Mouse (Mus musculus) lung, postnatal 25 days (tissue): ENCODE data around the gene Sema3b.
"Not testable (repeated sequence)": the region's sequence is repeated elsewhere in the genome, so short reads cannot be mapped to it uniquely, and the experiment has no call there.

Experiments used
- DNase-seq: peaks from one replicate; pipeline ENCODE4 v3.0.0; 2022; ENCODE audit warnings: low spot score

The Sema3b gene

GRCm38 (mm10) chr9:107587833-107588639, 21.0 kb downstream of the Sema3b start:
- no peak for DNase-seq

DNA sequence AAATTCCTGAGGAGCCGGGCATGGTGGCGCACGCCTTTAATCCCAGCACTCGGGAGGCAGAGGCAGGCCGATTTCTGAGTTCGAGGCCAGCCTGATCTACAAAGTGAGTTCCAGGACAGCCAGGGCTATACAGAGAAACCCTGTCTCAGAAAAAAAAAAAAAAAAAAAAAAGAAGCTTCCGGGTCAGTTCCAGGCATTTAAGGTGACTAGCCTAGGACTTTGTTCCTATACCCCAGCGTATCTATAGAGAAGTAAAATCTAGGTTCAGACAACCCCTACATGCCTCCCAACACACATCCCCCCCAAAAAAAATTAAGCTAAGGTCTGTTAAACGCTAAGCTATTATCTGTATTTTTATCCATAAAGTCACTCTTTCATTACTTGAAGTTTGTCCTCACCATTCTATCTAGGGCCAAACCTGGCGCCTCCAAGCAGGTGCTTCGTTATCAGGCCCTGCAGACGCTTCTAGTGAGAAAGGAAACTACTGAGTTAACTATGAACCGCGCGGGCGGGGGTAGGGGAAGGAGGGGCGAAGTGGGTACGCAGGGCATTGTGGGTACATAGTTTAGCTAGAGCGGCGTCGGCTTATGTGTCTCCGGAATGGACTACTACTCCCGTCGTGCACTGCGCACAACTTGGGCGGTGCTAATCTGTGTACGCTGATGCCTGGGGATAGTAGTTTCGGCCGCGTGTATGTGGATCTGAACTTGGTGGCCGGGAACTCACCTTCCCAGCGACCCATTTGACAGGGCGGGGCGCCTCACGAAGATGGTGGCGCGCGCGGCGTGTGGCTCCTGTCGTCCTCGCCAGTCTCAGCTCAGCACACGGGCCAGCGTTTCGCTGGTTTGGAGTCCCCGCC, 21.8 kb downstream of the Sema3b start, which contains the start of gene Ifrd2:
Ifrd2 (plus strand) TSS at position 669 of the 859 bp plus-strand sequence.
- peak; percentile 99 for DNase-seq

DNA sequence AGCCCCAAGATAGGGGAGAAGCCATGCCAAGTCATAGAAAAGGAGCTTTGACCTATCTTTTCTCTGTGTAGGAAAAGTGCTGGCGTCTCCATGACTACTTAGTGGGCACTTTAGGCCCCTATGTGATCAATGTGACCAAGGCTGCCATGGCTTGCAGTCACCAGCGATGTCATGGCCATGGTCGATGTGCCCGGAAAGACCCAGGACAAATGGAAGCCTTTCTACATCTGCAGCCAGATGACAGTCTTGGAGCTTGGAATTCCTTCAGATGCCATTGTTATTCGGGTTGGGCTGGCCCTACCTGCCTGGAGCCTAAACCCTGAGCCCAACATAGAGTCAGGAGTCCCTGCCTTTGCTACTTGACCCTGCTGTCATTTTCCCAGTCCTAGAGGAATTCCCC, 22.5 kb downstream of the Sema3b start:
- DNase-seq, result no peak

GRCm38 (mm10) chr9:107583174-107583573, 25.9 kb downstream of the Sema3b start:
- DNase-seq, result no peak

DNA sequence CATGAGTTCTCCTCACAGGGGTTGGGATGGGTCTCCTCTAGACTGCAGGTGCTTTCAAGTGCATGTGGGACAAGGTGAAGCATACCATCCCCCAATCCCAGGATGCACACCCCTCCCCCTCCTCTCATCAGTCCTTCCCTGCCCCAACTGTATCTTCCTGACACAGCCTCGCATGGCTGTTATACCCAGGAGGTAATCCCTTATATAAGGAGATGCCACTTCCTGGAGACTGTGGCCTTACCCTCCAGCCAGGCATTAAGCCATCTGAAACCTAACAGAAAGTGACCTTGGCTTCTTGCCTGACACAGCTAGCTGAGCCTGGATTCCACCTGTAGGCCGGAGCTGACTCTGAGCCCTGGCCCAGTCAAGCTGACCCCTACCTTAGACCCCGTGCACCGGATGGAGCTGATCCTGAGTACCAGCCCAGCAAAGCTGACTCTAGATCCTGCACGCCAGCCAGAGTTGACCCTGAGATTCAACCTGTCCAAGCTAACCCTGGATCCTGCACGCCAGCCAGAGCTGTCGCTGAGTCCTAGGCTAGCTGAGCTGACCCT, 26.4 kb downstream of the Sema3b start:
- no peak for DNase-seq

- no peak for DNase-seq
Observed at GRCm38 (mm10) chr9:107581584-107581983, 27.4 kb downstream of the Sema3b start.

DNA sequence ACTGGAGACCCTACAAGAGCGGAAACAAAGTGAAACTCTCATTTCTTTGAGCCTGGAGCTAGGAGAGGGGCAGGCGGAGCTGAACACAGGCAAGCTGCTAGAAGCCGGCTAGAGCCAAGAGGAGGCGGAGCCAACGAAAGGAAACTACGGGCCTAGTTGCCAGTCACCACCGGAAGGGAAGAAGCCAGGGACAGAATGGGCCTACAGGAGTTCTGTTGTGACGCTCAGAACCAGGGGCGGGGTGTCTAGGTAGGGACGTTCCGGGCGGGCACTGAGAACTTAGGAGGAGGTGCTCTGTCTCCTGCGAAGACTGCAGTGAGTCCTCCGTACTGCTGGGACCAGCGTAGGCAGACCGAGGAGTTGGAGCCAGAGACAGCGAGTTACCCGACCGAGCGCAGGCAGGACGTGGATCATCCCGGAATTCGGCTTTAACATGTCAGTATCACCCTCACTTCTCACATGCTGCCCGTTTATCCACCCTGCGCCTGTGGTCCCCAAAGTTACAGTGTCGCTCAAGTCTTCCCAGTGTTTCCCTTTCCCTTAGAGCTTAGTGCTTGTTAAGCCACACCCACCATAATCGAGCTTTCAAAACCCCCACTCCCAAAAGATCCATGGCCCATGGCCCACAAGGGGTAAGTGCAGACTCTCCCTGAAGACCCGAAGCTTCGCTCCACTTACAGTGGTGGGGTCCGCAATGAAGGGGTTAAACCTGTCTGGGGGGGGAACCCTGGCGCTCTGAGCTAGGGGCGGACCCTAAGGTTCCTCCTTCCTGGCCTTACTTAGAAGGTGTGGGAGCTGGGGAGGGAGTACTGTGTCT, 28.3 kb downstream of the Sema3b start, which contains the start of gene Hyal3:
Hyal3 (plus strand) TSS at position 318 of the 817 bp plus-strand sequence.
- DNase-seq, result peak; percentile 96

DNA sequence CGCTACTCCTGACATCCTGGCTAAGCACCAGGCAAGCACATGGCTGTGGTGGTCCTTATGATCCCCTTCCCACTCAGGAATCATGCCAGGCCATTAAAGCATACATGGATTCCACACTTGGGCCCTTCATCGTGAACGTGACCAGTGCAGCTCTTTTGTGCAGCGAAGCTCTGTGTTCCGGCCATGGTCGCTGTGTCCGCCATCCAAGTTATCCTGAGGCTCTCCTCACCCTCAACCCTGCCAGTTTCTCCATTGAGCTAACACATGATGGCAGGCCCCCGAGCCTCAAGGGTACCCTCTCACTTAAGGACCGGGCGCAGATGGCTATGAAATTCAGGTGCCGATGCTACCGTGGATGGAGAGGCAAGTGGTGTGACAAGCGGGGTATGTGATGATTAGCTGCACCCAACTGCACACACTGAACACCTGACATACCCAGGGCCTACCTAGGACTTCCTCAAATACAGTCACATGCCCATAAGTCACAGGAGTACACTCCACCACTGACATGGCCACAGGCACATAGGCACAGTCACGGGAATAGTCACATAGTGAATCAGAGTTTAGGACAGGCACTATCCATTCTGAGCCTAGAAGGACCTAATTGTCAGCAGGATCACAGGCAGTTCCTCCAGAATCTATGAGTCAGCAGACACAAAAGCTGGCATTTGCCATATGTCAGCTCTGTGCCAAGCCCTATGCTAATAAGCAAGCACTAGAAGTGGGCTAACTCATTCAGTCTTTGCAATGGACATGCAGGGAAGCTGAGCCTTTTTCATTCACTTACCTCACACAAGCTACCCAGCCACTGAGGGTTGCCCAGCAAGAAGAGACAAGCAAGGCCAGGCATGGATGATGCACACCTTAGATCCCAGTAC, 29.8 kb downstream of the Sema3b start:
- no peak for DNase-seq

GRCm38 (mm10) chr9:107578587-107578986, 30.4 kb downstream of the Sema3b start, which contains the start of gene Naa80:
Gene Naa80, plus strand, starts transcription at chr9:107578887.
- no peak for DNase-seq

DNA sequence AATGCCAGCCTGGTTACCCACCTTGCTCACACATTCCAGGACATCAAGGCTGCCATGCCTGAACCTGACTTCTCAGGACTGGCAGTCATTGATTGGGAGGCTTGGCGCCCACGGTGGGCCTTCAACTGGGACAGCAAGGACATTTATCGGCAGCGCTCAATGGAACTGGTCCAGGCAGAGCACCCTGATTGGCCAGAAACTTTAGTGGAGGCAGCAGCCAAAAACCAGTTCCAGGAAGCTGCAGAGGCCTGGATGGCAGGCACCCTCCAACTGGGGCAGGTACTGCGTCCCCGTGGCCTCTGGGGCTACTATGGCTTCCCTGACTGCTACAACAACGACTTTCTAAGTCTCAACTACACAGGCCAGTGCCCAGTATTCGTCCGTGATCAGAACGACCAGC, 31.2 kb downstream of the Sema3b start:
- no peak for DNase-seq

DNA sequence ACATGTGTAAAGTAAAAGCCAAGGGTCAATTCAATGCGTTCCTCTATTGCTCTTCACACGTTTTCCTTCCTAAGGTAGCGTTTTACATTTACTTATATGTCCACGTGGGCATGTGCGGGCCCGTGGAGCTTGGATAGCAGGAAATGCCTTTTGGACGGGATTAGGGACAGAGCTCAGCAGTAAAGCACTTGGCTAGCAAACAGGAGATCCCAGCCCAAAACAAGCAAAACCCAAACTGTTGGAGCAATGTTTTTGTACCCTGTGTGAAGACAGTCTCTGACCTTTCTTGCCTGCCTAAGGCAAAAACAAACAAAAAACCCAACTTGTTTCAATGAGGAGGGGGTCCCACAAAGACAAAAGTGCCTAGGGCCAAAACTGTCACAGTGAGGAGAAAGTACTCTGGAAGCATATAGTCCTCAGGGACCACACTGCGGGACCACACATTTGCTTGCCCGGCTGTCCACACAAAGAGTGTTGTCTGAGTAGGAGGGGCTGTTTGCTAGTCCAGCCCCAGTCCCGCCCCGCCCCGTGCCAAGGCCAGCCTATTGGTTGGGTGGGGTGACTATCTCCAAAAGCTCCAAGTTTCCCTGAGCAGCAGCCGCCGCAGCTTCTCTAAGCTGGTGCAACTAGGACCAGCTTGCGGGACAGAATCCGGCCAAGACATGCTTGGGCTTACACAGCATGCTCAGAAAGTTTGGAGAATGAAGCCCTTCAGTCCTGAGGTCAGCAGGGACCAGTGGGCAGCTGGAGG, 32.5 kb downstream of the Sema3b start, which contains the start of gene Hyal1:
Hyal1 (plus strand) TSS at position 571 of the 751 bp plus-strand sequence.
- peak; percentile 84 for DNase-seq

GRCm38 (mm10) chr9:107575579-107576356, 33.3 kb downstream of the Sema3b start:
- no peak for DNase-seq

- DNase-seq, result not testable (repeated sequence)
Observed at GRCm38 (mm10) chr9:107573774-107574173, 35.3 kb downstream of the Sema3b start.

DNA sequence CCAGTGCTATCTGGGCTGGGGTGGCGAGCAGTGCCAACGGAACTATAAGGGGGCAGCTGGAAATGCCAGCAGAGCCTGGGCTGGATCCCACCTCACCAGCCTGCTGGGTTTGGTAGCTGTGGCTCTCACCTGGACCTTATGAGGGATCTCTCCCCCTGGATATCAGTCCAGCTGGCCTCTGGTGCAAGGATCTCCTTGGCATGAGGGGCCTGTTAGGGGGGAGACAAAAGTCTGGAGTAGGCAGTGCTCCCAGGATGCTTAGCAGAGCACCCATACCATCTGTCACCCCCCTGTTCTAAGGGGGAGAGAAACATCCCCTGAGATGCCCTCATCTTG, 36.7 kb downstream of the Sema3b start:
- no peak for DNase-seq

DNA sequence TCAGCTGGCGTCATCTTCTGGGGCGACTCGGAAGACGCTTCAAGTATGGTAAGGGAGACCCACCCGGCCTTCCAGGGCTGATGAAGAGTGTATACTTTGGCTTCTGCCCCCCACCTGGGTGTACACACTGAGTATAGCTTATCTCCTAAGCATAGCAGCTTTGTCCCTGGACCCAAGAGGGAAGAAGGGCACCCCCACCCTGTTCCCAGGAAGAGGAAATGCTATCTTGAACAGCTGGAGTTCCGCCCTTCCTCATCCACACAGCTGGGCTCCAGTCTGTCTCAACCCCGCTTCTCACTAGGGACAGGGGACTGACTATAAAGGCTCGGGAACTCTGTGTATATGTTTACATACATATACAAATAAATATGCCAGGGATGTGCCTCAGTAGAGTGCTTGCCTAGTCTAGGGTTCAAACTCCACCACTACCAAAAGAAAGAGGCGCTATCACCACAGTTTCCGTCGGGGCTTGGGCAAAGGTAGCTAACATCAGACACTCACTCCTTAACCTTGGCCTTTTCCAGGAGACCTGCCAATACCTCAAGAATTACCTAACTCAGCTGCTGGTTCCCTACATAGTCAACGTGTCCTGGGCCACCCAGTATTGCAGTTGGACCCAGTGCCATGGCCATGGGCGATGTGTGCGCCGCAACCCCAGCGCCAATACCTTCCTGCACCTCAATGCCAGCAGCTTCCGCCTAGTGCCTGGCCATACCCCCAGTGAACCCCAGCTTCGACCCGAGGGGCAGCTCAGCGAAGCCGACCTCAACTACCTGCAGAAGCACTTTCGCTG, 37.3 kb downstream of the Sema3b start:
- DNase-seq, result peak; percentile 63

DNA sequence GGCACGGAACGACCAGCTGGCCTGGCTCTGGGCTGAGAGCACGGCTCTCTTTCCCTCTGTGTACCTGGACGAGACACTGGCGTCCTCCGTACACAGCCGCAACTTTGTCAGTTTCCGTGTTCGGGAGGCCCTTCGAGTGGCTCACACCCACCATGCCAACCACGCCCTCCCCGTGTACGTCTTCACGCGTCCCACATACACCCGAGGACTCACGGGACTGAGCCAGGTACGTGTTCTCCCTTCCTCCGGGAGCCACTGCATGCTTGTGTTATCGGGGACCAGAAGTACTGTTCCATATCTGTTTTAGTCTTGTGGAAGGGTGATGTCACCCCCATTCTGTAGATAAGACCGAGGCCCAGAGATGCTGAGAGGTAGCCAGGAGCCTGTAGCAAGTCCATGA, 38.2 kb downstream of the Sema3b start:
- no peak for DNase-seq

GRCm38 (mm10) chr9:107570016-107570415, 39.0 kb downstream of the Sema3b start:
- DNase-seq, result no peak

DNA sequence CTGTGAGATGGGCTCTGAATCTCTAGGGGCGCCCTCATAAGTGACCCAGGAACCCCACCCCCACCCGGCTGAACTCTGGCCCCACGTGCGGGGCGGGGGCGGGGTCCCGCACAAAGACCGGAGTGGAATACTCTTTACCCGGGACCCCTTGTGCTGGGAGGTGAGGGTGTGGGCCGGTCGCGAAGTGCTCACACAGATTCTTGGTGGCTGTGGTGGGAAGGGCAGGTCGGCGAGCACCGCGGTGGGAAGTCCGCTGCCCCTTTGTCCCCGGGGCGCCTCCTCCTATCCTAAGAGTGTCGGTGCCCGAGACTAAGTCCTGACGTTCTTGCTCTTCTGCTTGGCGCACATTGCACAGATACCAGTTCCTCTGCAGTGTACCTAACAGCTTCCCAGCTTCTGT, 39.8 kb downstream of the Sema3b start:
- DNase-seq, result no peak
